Mouse (Mus musculus): Measurements from ENCODE around the gene Spz1.

- no peak for TF ChIP-seq E2F4 (IDR thresholded peaks at IDR 0.05; ENCODE audit: insufficient read depth)
- TF ChIP-seq USF1 (IDR thresholded peaks at IDR 0.05; ENCODE audit: low read depth): no peak
- no peak for TF ChIP-seq POLR2A (IDR thresholded peaks at IDR 0.05; ENCODE audit: insufficient read length, low read depth)
- TF ChIP-seq MYOD1 (IDR thresholded peaks at IDR 0.05; ENCODE audit: control insufficient read depth in 1 of 3, insufficient read length in 2 of 3, low read depth in 2 of 3): no peak
- TF ChIP-seq REST (IDR thresholded peaks at IDR 0.05; ENCODE audit: insufficient read depth, insufficient read length): no peak
- no peak for TF ChIP-seq MYOG (IDR thresholded peaks at IDR 0.05; ENCODE audit: control insufficient read depth in 1 of 3, insufficient read depth in 1 of 3, insufficient read length in 2 of 3, low read depth in 2 of 3)
- no peak for TF ChIP-seq TCF3 (IDR thresholded peaks at IDR 0.05; ENCODE audit: insufficient read length, low read depth)
- no peak for TF ChIP-seq MAX (IDR thresholded peaks at IDR 0.05; ENCODE audit: low read depth)
- TF ChIP-seq POLR2AphosphoS2 (IDR thresholded peaks at IDR 0.05; ENCODE audit: insufficient read length, low read depth): no peak
- no peak for TF ChIP-seq SRF (IDR thresholded peaks at IDR 0.05; ENCODE audit: control insufficient read depth, insufficient read length, low read depth)
- no peak for TF ChIP-seq TCF12 (IDR thresholded peaks at IDR 0.05; ENCODE audit: insufficient read depth, poor library complexity, severe bottlenecking)
- TF ChIP-seq CEBPB (IDR thresholded peaks at IDR 0.05; ENCODE audit: insufficient read depth, poor library complexity, severe bottlenecking): no peak
Observed at GRCm38 (mm10) chr13:92615201-92615600, 39.2 kb upstream of the Spz1 start.

All from myocyte (in vitro differentiated cells).